ENCODE assay signal across 13 mouse cellular contexts in the genomic region with DNA sequence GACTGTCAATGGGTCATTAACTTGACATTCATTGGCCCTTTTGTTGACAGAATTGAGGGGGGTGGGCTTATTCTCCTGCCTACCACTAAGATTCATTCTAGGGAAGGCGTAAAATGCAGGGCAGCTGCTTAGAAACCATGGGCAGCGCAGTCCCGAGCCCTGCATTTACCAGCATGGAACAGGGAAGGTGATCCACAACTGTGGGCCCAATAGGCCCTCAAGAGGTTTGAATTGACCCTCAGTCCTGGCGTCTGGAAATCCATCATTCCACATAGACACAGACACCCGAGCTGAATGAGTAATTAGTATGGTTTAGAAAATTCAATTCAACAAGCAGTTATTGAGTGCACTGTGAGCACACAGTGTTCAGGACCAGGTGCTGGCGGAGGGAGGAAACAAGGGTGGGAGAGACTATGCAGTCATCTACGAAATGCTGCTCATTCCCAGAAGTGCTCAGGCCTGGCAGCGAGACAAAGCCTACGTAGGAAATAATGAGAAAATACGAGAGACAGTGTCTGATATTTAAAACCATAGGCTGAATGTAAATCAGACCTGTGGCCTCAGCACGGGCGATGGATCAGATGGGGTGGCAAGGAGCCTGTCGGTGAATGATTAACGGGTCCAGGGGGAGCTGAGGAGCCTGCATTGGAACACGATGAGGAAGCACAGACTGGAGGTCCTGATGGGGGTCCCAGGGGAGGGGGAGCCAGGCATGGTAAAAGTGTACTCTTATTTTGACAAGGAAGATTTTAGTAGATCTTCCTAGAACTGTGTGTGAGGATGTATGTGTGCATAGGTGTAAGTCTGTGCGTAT. TPM values are rescaled to one million over a fixed set of nuclear protein-coding genes. Genes with fewer than 3 reads are reported as not detected.
DNase-seq lines count a peak whose midpoint lies in the region; ATAC-seq and TF ChIP-seq lines count a peak whose summit lies in the region.
"Had no signal": no experiment of that assay in that cellular context is flagged by ENCODE, and none has a peak within 500 bp of the region (broad histone marks: within the 10 kb centered on the region; RNA-seq: fewer than 3 reads in every experiment).

No protein-coding gene starts in this region.

- H3K4me1 ChIP-seq in kidney, embryonic 16.5 days (ENCODE audit: insufficient read depth, low read length), result peaks cover 19% of the 10 kb centered on the region; the same call in 1 of the 2 replicates
- no peaks in the 10 kb centered on the region for H3K4me1 ChIP-seq in hindbrain, postnatal 0 days (ENCODE audit: insufficient read depth, low read length)
- H3K4me1 ChIP-seq in neural tube, embryonic 13.5 days (replicated peaks), result peaks cover 30% of the 10 kb centered on the region

- no peak for TF ChIP-seq CTCF in hindbrain, postnatal 0 days (IDR thresholded peaks at IDR 0.05; ENCODE audit: low read depth)
- no peak for TF ChIP-seq CTCF in gastrocnemius, adult 2 months (IDR thresholded peaks at IDR 0.05)

- ATAC-seq in kidney, embryonic 16.5 days (ENCODE audit: low FRiP score, low TSS enrichment), result peak; percentile 62; the same call in 1 of the 2 replicates
- ATAC-seq in hindbrain, postnatal 0 days, result peak; percentile 84
- ATAC-seq in neural tube, embryonic 13.5 days (ENCODE audit: low read depth), result peak; percentile 85
- ATAC-seq in activated CD4-positive, CD25-positive, alpha-beta regulatory T cell, adult 4 months, result no peak

- H3K27ac ChIP-seq in kidney, embryonic 16.5 days (ENCODE audit: low read length), result no peak overlapping the region
- H3K27ac ChIP-seq in hindbrain, postnatal 0 days, result peak overlapping the region; percentile 52; the same call in 1 of the 2 replicates
- H3K27ac ChIP-seq in neural tube, embryonic 13.5 days (replicated peaks), result peak overlapping the region; percentile 78
- no peak overlapping the region for H3K27ac ChIP-seq in gastrocnemius, adult 2 months
- H3K27ac ChIP-seq: liver, embryonic 14.5 days; macrophage had no signal

- DNase-seq in kidney, postnatal 10 days, result no peak
- peak; percentile 28 for DNase-seq in embryo, embryonic 9.5 days (ENCODE audit: extremely low spot score)
- DNase-seq in hindbrain, postnatal 0 days (ENCODE audit: low spot score), result peak; percentile 53
- no peak for DNase-seq in gastrocnemius, adult 2 months
- DNase-seq in lung, postnatal 36 days, result no peak
- DNase-seq: cerebellum, adult 9-10 months had no signal

- H3K4me3 ChIP-seq in kidney, embryonic 16.5 days (ENCODE audit: low read length), result no peak overlapping the region
- no peak overlapping the region for H3K4me3 ChIP-seq in hindbrain, postnatal 0 days (ENCODE audit: low read length)
- no peak overlapping the region for H3K4me3 ChIP-seq in neural tube, embryonic 13.5 days
- no peak overlapping the region for H3K4me3 ChIP-seq in gastrocnemius, adult 2 months

- no peaks in the 10 kb centered on the region for H3K27me3 ChIP-seq in kidney, embryonic 16.5 days (ENCODE audit: insufficient read depth, low read length)
- no peaks in the 10 kb centered on the region for H3K27me3 ChIP-seq in hindbrain, postnatal 0 days (ENCODE audit: insufficient read depth, low read length)
- no peaks in the 10 kb centered on the region for H3K27me3 ChIP-seq in neural tube, embryonic 13.5 days

- WGBS in kidney, embryonic 16.5 days, result 21% methylated on average over 16 of the region's 16 CpGs
- WGBS in hindbrain, postnatal 0 days, result 39% methylated on average over 16 of the region's 16 CpGs
- 21% methylated on average over 16 of the region's 16 CpGs for WGBS in neural tube, embryonic 13.5 days

- intact Hi-C loops in gastrocnemius, adult 2 months (cut with DNase I), result no loop called here

- H3K9ac ChIP-seq in kidney, embryonic 16.5 days (replicated peaks; ENCODE audit: low read length), result no peak overlapping the region
- no peak overlapping the region for H3K9ac ChIP-seq in hindbrain, postnatal 0 days (replicated peaks; ENCODE audit: low read length)
- H3K9ac ChIP-seq in neural tube, embryonic 13.5 days, result peak overlapping the region; percentile 17; the same call in 1 of the 2 replicates
- H3K9ac ChIP-seq: liver, embryonic 14.5 days had no signal

- H3K9me3 ChIP-seq in kidney, embryonic 16.5 days (ENCODE audit: low read length), result no peaks in the 10 kb centered on the region
- no peaks in the 10 kb centered on the region for H3K9me3 ChIP-seq in hindbrain, postnatal 0 days (ENCODE audit: low read length)
- H3K9me3 ChIP-seq in neural tube, embryonic 13.5 days, result no peaks in the 10 kb centered on the region

- H3K36me3 ChIP-seq in kidney, embryonic 16.5 days (ENCODE audit: insufficient read depth, low read length), result no peaks in the 10 kb centered on the region
- H3K36me3 ChIP-seq in hindbrain, postnatal 0 days (ENCODE audit: insufficient read depth, low read length), result no peaks in the 10 kb centered on the region
- H3K36me3 ChIP-seq in neural tube, embryonic 13.5 days, result no peaks in the 10 kb centered on the region

- H3K4me2 ChIP-seq in kidney, embryonic 16.5 days (replicated peaks; ENCODE audit: low read depth, low read length), result peak overlapping the region; percentile 5; the same call in 1 of the 2 replicates
- H3K4me2 ChIP-seq in hindbrain, postnatal 0 days (ENCODE audit: low read depth, low read length), result no peak overlapping the region
- H3K4me2 ChIP-seq in neural tube, embryonic 13.5 days, result 0 out of 2 replicates have a peak overlapping the region, but pooled peaks have one; percentile 2

RNA-seq across cellular contexts. Expression of gene Cd2, which starts 50.5 kb away (rescaled TPM):
- polyA plus RNA-seq in kidney, embryonic 16.5 days (2015; fragmentation: Nextera tagmentation; extraction: Ambion mirVana), result 0.22 TPM in 1 of 2 replicates, not detected in the other
- total RNA-seq in hindbrain, postnatal 0 days (2014; rRNA removed), result not detected in 2 replicates
- not detected in 2 replicates for polyA plus RNA-seq in hindbrain, postnatal 0 days (2015; fragmentation: Nextera tagmentation; extraction: Ambion mirVana)
- polyA plus RNA-seq in neural tube, embryonic 13.5 days (2015; fragmentation: Nextera tagmentation; extraction: Ambion mirVana), result 0.28 TPM in 1 of 2 replicates, not detected in the other
- not detected for total RNA-seq in gastrocnemius, adult 2 months (2021)
- polyA plus RNA-seq in activated CD4-positive, CD25-positive, alpha-beta regulatory T cell, adult 4 months (2017; shearing (Covaris generic)), result 1,000 to 10,000 TPM; 1,534 to 1,587 TPM
- total RNA-seq: granulocyte monocyte progenitor cell, adult 5-6 weeks; left cerebral cortex, adult 18-20 months had no signal
- polyA plus RNA-seq: liver, embryonic 14.5 days had no signal

Comparison
In these comparisons a context has a peak if more than half of its experiments do, and no peak if none do; other contexts are left out.
1. H3K27ac ChIP-seq: peak in hindbrain, postnatal 0 days (single experiment) and neural tube, embryonic 13.5 days (single experiment); none in kidney, embryonic 16.5 days (single experiment) and gastrocnemius, adult 2 months (single experiment).
2. DNase-seq: peak in embryo, embryonic 9.5 days (single experiment) and hindbrain, postnatal 0 days (single experiment); none in kidney, postnatal 10 days (single experiment), gastrocnemius, adult 2 months (single experiment) and lung, postnatal 36 days (single experiment).
3. RNA of gene Cd2, which starts 50.5 kb away (polyA plus RNA-seq): 1,534 to 1,587 TPM in activated CD4-positive, CD25-positive, alpha-beta regulatory T cell, adult 4 months; 0.28 TPM in neural tube, embryonic 13.5 days, 0.22 TPM in kidney, embryonic 16.5 days and not detected in hindbrain, postnatal 0 days; every median in the first group is over 1,000 times any median in the second.